Mouse (Mus musculus): ENCODE data around the gene Rpp40. TPM values are rescaled to one million over a fixed set of nuclear protein-coding genes. Genes with fewer than 3 reads are reported as not detected.

Rpp40 gene
- 7.1 and 8.9 TPM in 2 replicates for polyA plus RNA-seq (2015; fragmentation: Nextera tagmentation; extraction: Ambion mirVana)

DNA sequence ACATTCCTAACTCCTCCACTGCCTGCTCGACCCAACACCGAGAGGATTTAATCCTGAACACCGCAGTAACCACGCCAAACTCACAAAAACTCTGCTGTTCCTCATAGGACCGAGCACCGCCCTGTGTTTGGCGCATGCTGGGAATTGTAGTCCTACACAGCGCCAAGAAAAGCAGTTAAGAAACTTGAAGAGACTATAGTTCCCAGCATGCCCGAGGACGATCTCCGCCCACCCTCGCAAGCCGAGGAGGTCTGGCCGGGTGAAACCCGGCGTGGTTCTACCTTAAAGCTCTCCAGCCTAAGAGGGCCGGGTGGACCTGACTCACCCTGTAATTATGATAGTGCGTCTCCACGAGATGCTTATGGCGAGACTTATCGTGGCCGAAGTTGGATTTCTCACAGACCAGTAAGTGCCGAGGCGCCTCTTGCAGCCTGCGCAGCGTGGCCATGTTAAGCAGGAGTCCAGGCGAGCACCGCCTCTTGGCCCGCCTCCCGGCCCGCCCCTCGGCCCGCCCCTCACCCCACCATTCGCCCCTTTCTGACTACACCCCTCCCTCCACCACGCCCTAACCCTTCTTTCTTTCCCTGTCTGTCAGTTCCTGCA is at the start of gene Rpp40:
Rpp40 (minus strand) TSS at position 481 of the 603 bp plus-strand sequence.

Other genes starting within 250 kb of the Rpp40 start
- 4.5 and 5.6 TPM in 2 replicates for gene Cdyl, start 246.5 kb downstream of the Rpp40 start, polyA plus RNA-seq (2015; fragmentation: Nextera tagmentation; extraction: Ambion mirVana)
- gene Ppp1r3g, start 52.5 kb upstream of the Rpp40 start, polyA plus RNA-seq (2015; fragmentation: Nextera tagmentation; extraction: Ambion mirVana): 1.3 and 2.0 TPM in 2 replicates
- gene Fars2, start 211.1 kb upstream of the Rpp40 start, polyA plus RNA-seq (2015; fragmentation: Nextera tagmentation; extraction: Ambion mirVana): 27.0 and 30.1 TPM in 2 replicates
- gene Lyrm4, start 211.2 kb upstream of the Rpp40 start, polyA plus RNA-seq (2015; fragmentation: Nextera tagmentation; extraction: Ambion mirVana): 48.2 and 50.1 TPM in 2 replicates